Mouse (Mus musculus) left cerebral cortex, postnatal 36 days (tissue): ENCODE measurements around the gene Klf12. TPM values are rescaled to one million over a fixed set of nuclear protein-coding genes. Genes with fewer than 3 reads are reported as not detected.
A peak's percentile ranks its signal among the peaks of the same experiment; 100 is the strongest.
"Not testable (repeated sequence)": the region's sequence is repeated elsewhere in the genome, so short reads cannot be mapped to it uniquely, and the experiment has no call there.

ENCODE experiments used
- DNase-seq, 2 experiments: peaks; one replicate each; pipeline ENCODE4 v3.0.0; 2021 to 2022; ENCODE audit warnings: low spot score in 2 of 2, mixed read lengths in 1 of 2
- intact Hi-C: fragments of 180-260 bp; cut with DNase I; formaldehyde crosslinking; loops from one replicate; pipeline ENCODE4 v1.15.1; 2025
- total RNA-seq, 2 experiments: library from RNA; stranded (reverse); gene quantifications; 2 replicates each; pipeline ENCODE4 v1.2.3; 2021

The Klf12 gene
- total RNA-seq, 2 experiments from 2014 or later, result 44.7 to 54.4 TPM

DNA sequence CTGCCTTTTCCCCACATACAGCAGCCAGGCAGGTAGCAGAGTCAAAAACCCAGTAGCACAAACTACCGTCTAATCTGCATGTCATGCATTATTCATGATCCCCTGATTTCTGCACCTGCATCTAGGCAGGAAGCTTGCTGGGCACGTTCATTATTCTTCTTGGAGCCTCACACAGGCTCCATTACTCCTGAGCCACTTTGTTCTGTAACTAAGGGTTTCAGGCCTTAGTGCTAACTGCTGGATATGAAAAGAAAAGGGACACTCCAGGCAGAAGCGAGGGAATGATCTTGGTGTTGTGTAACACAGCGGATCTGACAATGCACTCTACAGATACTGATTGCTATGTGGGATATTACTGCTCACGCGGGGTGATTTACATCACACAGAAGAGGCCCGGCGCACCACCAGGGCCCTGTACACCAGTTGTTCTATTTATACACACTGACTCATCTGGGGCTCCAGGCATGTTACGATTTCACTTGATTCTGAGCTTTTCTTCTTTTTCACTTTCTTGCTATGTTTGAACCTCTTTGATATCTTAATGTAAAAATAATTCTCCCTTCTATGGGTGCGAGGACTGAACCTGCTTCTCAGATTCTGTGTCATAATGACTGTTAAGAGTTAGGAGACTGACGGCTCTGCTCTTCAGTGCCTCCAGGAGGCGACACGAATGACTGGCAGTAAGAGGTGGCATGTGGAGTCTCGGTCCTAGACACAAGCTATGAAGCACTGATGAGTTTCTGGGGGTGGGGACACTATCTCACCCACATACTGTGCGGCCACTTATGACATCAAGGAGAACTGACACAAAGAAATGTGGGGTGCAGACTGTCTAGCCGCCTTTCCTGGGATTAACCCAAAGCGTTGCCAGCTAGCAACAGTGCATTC, 340.0 kb downstream of the Klf12 start:
- intact Hi-C loops, result loop anchor here (5.0 to 10.0 kb wide), 2 partner anchors 343 to 510 kb away; no protein-coding TSS in a partner anchor
- peak; percentile 22 to 24 for DNase-seq

DNA sequence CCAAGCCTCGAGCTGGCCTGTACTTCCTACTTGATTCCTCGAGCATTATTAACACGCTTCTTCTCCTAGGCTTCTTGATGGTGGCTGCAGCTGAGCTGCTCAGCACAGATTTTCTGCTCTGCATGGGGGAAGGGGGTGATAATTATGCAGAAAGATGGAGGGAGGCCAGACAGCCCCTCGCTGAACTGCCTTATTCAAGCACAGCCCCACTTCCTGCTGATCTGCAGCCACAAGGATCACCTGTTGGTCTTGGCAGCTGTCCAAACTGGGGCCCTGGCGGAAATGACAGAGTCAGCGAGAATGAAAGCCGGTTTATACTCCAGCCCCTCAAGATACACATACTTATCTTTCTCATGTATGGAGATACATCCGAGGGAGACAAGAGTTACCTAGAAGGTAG, 341.3 kb downstream of the Klf12 start:
- intact Hi-C loops, result loop anchor here (10.0 kb wide), 1 partner anchor 512 kb away; no protein-coding TSS in a partner anchor
- no peak for DNase-seq

DNA sequence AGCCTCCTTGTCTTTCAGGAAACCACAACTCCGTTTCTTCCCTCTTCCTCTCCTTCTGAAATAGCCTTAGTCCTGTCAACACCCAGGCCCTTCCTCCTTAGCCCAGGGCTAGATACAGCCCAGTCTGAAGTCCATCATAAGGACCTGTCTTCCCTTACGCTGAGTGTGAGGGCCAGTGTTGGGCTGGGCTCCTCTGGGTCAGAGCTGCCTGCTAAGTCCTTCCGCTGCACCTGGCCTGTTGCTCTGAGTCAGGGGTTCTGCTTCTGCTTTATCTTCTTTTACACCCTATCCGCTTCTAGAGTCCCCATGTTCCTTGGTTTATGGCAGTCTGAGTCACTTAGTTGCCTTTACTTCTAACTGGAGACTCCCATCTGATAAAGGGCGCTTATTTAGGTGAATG, 351.0 kb downstream of the Klf12 start:
- intact Hi-C loops, result loop anchor here (10.0 kb wide), 1 partner anchor 1441 kb away; no protein-coding TSS in a partner anchor

DNA sequence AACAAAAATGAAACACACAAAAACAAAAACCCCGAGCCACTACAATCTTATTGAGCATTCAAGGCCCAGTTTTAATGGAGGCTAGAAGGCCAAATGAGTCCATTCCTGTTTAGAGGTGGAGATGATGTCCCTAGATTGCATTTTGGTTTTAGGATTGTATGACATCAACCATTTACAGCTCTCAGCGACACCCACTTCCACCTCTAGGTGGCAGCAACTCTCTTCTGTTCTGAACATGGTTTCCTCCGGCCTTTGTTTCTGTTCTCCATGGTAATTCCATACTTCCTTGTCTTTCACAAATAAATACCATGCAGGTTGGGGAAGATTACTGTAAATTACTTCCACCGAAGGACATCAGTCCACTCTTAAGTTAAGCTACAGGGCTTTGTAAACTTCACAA, 352.6 kb downstream of the Klf12 start:
- intact Hi-C loops, result loop anchor here (10.0 kb wide), 1 partner anchor 1443 kb away; no protein-coding TSS in a partner anchor
- peak; percentile 53 to 69 for DNase-seq

More for the DNA sequence above, 351.0 kb downstream of the Klf12 start:
- DNase-seq, result no peak

DNA sequence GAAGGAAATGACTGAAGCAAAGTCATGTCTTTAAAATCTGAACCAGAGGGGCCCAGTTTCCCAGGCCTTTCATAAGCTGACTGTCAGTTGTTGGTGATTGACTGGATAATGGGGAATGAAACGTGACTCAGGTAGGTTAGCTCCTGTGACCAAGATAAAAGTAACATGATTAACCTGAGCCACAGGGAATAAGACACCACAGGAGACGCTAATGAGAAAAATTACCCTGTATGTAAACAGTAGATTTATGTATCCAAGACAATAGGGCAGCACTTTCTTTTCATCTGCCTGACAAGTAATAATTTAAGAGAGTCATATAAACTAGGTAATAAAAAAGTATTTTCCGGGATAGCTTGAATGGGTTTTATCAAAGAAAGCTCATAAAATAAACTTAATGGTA, 372.6 kb downstream of the Klf12 start:
- intact Hi-C loops, result no loop called here
- DNase-seq, result no peak

DNA sequence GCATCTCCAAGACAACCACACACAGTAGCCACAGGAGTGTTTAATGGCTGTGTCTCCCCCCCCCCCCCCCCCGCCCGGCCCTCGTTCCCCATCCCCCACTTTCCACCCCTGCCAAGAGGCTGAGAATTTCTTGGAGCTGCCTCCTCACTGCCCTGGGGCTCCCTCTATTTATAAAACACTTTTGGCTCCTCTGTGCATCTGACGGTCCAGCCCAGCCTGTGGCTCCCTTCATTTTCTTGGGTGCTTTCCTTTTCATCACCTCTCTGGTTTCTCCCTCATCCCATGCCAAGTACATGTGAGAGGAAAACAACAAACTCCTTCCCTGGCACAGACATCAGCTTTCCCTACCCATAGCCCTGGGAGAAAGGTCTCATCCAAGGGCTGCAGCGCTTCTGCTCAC, 373.6 kb downstream of the Klf12 start:
- intact Hi-C loops, result no loop called here
- DNase-seq, result no peak

DNA sequence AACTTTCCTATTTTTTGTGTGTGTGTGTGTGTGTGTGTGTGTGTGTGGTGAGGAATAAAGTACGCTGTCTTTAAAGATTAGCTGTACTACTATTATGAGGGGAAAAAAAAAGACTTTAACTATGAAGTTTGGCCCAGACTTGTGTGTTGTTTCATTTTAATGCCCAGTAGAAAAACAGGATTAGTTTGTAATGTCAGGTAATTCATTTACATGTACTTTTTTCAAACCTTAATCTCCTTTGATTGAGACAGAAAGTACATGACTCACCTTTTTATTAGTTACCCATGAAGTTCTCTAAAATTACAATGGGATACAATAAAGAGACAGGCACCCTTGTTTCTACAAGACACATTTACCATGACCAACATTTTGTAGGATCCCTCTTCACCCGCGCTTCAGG, 383.6 kb downstream of the Klf12 start:
- DNase-seq, result no peak
- intact Hi-C loops, result no loop called here

DNA sequence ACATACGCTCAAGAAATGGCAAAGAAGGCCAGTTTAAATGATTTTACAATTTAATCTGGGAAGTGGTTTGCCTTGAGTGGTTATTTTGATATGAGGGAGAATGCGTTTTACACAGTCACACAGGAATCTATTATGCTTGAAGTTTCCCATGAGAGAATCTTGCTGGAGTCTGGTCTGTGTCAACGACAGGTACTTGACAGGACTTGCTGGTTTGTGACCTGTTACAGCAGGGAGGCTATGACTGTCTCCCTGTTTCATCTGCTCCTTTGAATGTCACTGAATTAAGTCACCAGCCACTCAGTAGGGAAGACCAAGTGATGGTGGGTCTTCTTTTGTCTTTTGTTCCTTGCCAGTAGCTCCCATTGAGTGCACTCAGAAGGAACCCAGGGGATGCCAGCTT, 385.6 kb downstream of the Klf12 start:
- no peak for DNase-seq

DNA sequence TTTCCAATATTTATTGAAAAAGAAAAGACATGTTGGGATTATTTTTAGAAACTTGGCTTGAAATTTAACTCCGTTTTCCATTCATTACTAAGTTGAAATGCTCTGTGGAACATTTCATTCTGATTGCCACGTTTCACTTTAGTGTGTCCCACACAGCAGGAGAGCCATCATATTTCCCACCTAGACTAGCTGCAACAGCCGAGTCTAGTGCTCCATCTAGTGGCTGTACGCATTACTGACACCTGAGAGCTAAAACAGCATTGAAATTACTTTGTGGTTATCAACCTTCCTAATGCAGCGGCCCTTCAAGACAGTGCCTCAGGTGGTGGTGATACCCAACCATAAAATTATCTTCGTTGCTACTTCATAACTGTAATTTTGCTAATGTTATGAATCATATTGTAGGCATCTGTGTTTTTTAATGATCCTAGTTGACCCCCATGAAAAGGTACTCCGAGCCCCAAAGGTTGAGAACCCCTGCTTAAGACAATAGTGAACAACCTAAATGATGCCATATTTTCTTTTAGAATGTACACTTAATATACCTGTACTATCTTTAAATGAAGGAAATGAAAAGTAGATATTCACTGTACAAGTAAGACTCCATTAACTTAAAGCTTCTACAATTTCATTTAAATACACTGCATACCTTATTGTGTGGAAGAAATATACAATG, 389.6 kb downstream of the Klf12 start:
- intact Hi-C loops, result loop anchor here (2.0 to 5.0 kb wide), 4 partner anchors 148 to 752 kb away; partner anchors contain the start of gene Klf5
- DNase-seq, result peak; percentile 39 to 72

More for the DNA sequence above, 385.6 kb downstream of the Klf12 start:
- intact Hi-C loops, result no loop called here

DNA sequence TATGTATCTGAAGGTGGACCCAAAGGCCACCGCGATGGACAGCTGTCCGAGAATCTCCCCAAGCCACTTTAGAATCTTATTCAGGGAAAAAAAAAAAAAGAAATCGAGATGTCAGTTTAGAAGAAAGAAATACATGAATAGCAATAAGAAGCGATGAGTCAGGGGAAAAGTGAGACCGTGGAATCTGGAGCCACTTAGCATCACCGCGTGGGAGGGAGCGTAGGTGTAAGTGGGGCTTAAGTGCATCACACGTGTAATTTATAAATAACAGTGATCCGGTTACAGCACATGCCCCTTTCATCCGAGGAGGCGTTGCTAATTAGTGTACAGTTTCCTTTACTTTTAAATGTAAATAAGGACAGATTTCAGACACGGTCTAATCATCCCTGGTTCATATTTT, 390.4 kb downstream of the Klf12 start:
- intact Hi-C loops, result loop anchor here (2.0 to 5.0 kb wide), 4 partner anchors 147 to 751 kb away; partner anchors contain the start of gene Klf5
- DNase-seq, result peak; percentile 21 to 40

DNA sequence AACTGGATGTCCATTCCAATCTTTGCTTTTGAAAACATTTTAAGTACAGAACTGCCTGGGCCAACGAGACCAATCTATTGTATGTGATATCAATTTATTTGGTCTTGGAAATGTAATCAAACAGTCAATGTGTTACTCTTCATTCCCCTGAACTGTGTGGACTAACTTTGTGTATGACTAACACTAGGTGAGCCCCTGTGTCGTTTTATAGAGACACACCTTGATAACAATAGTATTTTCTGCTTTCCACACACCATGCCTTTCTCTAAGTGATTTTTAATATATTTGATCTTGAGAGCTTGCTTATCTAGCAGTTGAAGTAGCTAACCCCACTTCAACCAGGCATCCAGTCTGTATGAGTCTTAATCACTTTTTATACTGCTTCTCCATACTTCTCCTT, 398.0 kb downstream of the Klf12 start:
- intact Hi-C loops, result no loop called here
- no peak for DNase-seq

DNA sequence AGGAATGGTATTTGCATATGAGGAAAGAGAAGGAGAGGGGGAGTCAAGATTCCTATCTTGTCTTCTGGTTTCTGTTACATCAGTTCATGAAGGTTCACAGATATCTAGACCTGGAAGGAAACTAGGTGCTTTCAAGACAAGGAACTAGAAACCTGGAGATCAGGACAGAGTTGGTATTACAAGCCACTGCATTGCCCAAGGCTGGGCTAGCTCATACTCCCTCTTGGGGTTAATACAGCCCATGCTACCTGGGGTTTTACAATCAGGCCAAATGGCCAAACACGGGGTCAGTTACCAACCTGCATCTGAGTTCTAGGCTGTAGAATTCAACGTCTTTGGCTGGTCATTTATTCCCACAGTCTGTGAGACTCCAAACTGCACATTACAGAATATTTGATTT, 398.9 kb downstream of the Klf12 start:
- intact Hi-C loops, result no loop called here
- no peak for DNase-seq

DNA sequence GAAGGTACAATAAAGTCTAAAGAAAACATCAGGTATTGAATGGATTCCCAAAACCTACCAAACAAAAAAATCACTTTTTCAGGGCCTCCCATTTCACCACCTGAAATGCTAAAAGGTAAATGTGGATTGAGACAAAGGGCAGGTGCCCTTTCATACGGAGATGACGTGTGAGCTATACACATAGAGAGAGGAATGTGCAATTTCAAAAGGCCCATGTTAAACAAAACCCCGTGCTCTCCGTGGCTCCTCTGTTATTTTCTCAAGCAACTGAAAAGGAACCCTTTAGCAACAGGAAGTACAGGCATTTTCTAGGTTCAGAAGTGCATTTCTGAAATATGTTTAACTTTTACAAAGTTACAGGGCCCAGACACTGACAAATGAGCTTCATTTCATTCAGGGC, 399.4 kb downstream of the Klf12 start:
- no peak for DNase-seq
- intact Hi-C loops, result no loop called here

DNA sequence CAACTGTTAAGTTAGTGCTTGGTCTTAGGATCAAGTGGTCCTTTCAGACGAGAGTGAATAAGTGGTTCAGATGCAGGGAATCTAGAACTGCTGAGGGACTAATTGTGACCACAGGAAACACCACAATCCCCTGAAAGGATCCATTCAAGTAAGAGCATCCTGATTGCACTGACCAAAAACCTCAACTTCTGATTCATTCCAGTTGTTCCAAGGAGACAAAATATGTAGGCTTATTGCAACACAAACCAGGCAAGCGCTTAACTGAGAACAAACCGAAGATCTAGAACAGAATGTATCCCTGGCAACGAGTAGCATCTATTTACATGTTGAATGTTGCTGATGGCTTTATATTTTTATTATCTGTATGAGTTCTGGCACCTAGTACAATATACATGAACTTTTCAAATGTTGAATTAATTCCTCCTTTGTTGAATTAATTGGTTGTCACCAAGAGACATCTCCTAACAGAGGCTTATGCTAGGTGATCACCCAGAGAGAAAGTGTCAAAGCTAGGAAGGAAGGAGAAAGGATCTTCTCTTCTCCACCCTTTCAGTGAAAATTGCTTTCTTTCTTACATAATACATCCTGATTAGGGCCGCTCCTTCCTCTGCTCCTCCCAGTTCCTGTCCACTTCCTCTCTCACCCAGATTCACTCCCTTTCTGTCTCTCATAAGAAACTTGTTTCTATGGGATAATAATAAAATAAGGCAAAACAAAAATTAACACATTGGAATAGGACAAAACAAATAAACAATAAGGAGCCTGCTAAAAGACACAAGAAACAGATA, 407.5 kb downstream of the Klf12 start:
- DNase-seq, result no peak
- intact Hi-C loops, result no loop called here

DNA sequence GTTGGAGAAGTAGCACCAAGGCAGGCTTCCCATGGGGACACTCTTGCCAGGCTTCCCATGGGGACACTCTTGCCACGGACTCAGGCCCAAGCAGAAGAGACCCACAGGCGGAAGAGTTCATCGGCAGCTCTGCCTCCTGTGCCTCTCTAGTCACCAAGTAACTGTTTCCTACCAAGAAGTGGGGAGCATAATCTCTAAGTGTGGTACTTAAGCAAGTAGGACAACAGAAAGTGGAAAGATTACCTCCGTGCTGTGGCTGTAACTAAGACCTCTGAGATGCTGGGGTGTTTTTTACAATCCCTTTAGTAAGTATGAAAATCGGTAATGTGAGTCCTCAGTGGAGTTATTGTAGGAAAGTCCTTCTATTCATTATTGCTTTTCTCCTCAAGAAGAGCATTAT, 410.8 kb downstream of the Klf12 start:
- no peak for DNase-seq
- intact Hi-C loops, result no loop called here

DNA sequence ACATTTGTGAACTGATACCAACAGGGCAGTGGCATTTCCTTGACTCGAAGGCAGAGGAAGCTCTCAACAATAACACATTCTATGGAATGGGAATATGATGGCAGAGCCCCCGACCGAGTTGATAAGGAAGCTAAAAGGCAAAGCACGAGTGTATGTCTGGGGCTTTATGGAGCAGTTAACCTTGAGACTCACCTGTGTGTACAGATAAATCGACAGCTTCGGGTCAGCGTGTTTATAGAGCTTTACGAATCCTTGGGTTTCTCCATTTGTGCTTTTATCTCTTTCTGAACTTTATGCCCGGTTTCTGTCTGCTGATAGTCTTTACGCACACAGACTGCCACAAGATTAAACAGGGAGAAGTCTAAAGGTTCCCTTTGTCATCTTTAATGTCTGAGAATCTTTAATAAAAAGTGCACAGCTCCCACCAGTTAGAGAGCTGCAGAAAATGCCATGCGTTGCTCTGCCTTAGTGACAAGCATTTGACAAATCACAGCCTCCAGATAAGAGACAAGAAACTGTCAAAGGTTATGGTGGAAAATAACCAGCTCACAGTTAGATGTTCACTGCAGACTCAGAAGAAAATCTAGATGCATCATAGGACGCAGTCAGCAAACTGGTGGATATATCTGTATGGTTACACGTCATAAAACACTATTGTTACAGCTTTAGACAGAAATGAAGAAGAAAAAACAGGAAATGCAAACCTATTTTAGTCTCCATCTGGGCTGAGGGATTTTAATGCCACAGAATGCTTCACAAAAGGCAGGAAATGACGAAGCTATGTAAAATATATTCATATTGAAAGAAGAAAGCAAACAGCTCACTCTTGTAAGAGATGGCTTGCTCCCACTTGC, 428.1 kb downstream of the Klf12 start:
- intact Hi-C loops, result no loop called here
- no peak for DNase-seq

DNA sequence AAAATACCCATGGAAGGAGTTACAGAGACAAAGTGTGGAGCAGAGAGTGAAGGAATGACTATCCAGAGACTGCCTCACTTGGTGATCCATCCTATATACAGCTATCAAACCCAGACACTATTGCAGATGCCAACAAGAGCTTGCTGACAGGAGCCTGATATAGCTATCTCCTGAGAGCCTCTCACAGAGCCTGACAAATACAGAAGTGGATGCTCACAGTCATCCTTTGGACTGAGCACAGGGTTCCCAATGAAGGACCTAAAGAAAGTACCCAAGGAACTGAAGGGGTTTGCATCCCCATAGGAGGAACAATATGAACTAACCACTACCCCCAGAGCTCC, 430.0 kb downstream of the Klf12 start:
- DNase-seq, intact Hi-C loops: not testable (repeated sequence)

DNA sequence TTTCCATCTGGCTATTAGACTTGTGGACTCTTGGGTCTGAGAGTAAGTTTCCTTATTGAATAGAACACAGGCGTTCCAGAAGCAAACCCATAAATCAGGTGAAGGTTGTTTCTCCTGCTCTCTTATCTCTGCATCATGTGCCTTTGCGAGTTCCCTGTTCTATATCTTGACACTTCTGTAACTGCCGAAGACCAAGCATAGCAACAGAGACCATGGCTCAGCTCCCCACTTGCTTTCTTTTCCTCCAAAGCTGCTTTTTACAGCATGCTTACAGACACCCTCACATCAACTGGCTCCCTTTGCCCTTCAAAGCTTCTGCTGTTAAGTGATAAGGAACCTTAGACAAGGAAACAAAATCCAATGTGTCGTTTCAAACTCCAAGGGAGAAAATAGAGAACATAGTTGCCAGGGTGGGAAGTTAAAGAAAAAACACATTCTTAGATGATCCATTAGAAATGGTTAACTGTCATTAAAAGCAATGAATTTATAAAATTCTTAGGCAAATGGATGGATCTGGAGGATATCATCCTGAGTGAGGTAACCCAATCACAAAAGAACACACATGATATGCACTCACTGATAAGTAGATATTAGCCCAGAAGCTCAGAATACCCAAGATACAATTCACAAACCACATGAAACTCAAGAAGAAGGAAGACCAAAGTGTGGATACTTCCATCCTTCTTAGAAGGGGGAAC, 430.6 kb downstream of the Klf12 start:
- DNase-seq, intact Hi-C loops: not testable (repeated sequence)
